Mouse (Mus musculus): Measurements from ENCODE around the gene Trpm4. TPM values are rescaled to one million over a fixed set of nuclear protein-coding genes. Genes with fewer than 3 reads are reported as not detected.

The Trpm4 gene
- polyA plus RNA-seq, 1 experiment from 2014 or later, result 18.3 TPM

- Histone ChIP-seq H3K9me3 (ENCODE audit: control insufficient read depth, low read depth, low read length) (no peaks in the 10 kb centered on the region), H3K4me2 (replicated peaks; ENCODE audit: low read depth, low read length) (no peak overlapping the region), H3K27ac (ENCODE audit: low read length) (no peak overlapping the region), H3K4me3 (ENCODE audit: low read depth, low read length) (no peak overlapping the region), H3K36me3 (ENCODE audit: control insufficient read depth, insufficient read depth, low read length) (peaks cover 24% of the 10 kb centered on the region), H3K4me1 (ENCODE audit: control insufficient read depth, insufficient read depth, low read length) (peaks cover 13% of the 10 kb centered on the region), H3K9ac (replicated peaks; ENCODE audit: low read depth, low read length) (no peak overlapping the region), H3K27me3 (ENCODE audit: control insufficient read depth, insufficient read depth, low read length) (no peaks in the 10 kb centered on the region)
- no peak for ATAC-seq (ENCODE audit: insufficient number of reproducible peaks, insufficient read depth, low FRiP score, low read depth)
- 83% methylated on average over 10 of the region's 10 CpGs for WGBS
Measured at GRCm38 (mm10) chr7:45315182-45315701, 18.3 kb downstream of the Trpm4 start.

DNA sequence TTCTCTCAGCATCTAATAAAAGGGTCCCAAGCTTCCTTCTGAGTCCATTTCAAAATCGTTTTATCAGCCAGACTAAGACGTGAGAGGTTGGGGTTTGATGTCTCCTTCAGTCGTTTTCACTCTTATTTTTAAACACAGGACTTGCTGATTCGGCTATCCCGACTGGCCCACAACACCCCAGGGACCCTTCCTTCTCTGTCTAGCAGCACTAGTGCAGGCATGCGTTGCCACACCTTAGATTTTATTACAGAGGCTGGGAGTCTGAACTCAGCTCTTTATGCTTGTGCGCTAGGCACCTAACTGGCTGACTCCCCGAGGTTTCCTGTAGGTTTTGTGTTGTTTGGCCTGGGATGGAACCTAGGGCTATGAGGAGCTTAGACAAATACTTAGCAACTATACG, 20.1 kb downstream of the Trpm4 start:
- Histone ChIP-seq H3K27ac (ENCODE audit: low read length) (peak overlapping the region; percentile 52), H3K4me1 (ENCODE audit: control insufficient read depth, insufficient read depth, low read length) (peaks cover 13% of the 10 kb centered on the region), H3K36me3 (ENCODE audit: control insufficient read depth, insufficient read depth, low read length) (peaks cover 24% of the 10 kb centered on the region), H3K9ac (replicated peaks; ENCODE audit: low read depth, low read length) (no peak overlapping the region), H3K27me3 (ENCODE audit: control insufficient read depth, insufficient read depth, low read length) (no peaks in the 10 kb centered on the region), H3K9me3 (ENCODE audit: control insufficient read depth, low read depth, low read length) (no peaks in the 10 kb centered on the region), H3K4me3 (ENCODE audit: low read depth, low read length) (no peak overlapping the region), H3K4me2 (replicated peaks; ENCODE audit: low read depth, low read length) (no peak overlapping the region)
- 28% methylated on average over 9 of the region's 9 CpGs for WGBS
- no peak for ATAC-seq (ENCODE audit: insufficient number of reproducible peaks, insufficient read depth, low FRiP score, low read depth)

- no peak for ATAC-seq (ENCODE audit: insufficient number of reproducible peaks, insufficient read depth, low FRiP score, low read depth)
- Histone ChIP-seq H3K9me3 (ENCODE audit: control insufficient read depth, low read depth, low read length) (no peaks in the 10 kb centered on the region), H3K4me3 (ENCODE audit: low read depth, low read length) (no peak overlapping the region), H3K4me2 (replicated peaks; ENCODE audit: low read depth, low read length) (no peak overlapping the region), H3K27ac (ENCODE audit: low read length) (peak overlapping the region; percentile 52), H3K36me3 (ENCODE audit: control insufficient read depth, insufficient read depth, low read length) (peaks cover 24% of the 10 kb centered on the region), H3K4me1 (ENCODE audit: control insufficient read depth, insufficient read depth, low read length) (peaks cover 13% of the 10 kb centered on the region), H3K9ac (replicated peaks; ENCODE audit: low read depth, low read length) (no peak overlapping the region), H3K27me3 (ENCODE audit: control insufficient read depth, insufficient read depth, low read length) (no peaks in the 10 kb centered on the region)
- WGBS, result 11% methylated on average over 10 of the region's 10 CpGs
Measured at GRCm38 (mm10) chr7:45312686-45313453, 20.7 kb downstream of the Trpm4 start.

- no peak for ATAC-seq (ENCODE audit: insufficient number of reproducible peaks, insufficient read depth, low FRiP score, low read depth)
- Histone ChIP-seq H3K9me3 (ENCODE audit: control insufficient read depth, low read depth, low read length) (no peaks in the 10 kb centered on the region), H3K9ac (replicated peaks; ENCODE audit: low read depth, low read length) (no peak overlapping the region), H3K27me3 (ENCODE audit: control insufficient read depth, insufficient read depth, low read length) (no peaks in the 10 kb centered on the region), H3K36me3 (ENCODE audit: control insufficient read depth, insufficient read depth, low read length) (peaks cover 19% of the 10 kb centered on the region), H3K27ac (ENCODE audit: low read length) (no peak overlapping the region), H3K4me3 (ENCODE audit: low read depth, low read length) (no peak overlapping the region), H3K4me2 (replicated peaks; ENCODE audit: low read depth, low read length) (no peak overlapping the region), H3K4me1 (ENCODE audit: control insufficient read depth, insufficient read depth, low read length) (peaks cover 13% of the 10 kb centered on the region)
- 25% methylated on average over 8 of the region's 8 CpGs for WGBS
Measured at GRCm38 (mm10) chr7:45312023-45312422, 21.6 kb downstream of the Trpm4 start.

DNA sequence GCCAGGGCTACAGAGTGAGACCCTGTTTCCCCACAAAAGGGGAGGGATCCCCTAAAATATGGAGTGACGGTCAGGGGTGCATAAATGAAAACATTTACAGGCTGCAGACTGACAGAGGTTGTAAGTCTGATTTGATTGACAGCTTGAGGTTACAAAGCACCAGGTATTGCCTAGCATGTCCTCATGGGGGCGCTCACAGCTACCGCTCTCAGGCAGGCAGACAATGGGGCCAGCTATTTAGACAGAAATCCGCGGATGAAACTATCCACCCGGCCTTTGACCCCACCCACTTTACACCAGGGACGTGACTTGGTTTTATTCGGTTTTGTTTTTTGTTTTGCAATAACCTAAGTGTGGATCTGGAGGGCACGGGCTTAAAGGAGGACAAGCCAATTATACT, 24.1 kb downstream of the Trpm4 start:
- Histone ChIP-seq H3K27me3 (ENCODE audit: control insufficient read depth, insufficient read depth, low read length) (no peaks in the 10 kb centered on the region), H3K9ac (replicated peaks; ENCODE audit: low read depth, low read length) (no peak overlapping the region), H3K4me3 (ENCODE audit: low read depth, low read length) (no peak overlapping the region), H3K4me1 (ENCODE audit: control insufficient read depth, insufficient read depth, low read length) (peaks cover 13% of the 10 kb centered on the region), H3K27ac (ENCODE audit: low read length) (no peak overlapping the region), H3K9me3 (ENCODE audit: control insufficient read depth, low read depth, low read length) (no peaks in the 10 kb centered on the region), H3K36me3 (ENCODE audit: control insufficient read depth, insufficient read depth, low read length) (peaks cover 15% of the 10 kb centered on the region), H3K4me2 (replicated peaks; ENCODE audit: low read depth, low read length) (no peak overlapping the region)
- WGBS, result 20% methylated on average over 9 of the region's 9 CpGs
- ATAC-seq (ENCODE audit: insufficient number of reproducible peaks, insufficient read depth, low FRiP score, low read depth), result no peak

DNA sequence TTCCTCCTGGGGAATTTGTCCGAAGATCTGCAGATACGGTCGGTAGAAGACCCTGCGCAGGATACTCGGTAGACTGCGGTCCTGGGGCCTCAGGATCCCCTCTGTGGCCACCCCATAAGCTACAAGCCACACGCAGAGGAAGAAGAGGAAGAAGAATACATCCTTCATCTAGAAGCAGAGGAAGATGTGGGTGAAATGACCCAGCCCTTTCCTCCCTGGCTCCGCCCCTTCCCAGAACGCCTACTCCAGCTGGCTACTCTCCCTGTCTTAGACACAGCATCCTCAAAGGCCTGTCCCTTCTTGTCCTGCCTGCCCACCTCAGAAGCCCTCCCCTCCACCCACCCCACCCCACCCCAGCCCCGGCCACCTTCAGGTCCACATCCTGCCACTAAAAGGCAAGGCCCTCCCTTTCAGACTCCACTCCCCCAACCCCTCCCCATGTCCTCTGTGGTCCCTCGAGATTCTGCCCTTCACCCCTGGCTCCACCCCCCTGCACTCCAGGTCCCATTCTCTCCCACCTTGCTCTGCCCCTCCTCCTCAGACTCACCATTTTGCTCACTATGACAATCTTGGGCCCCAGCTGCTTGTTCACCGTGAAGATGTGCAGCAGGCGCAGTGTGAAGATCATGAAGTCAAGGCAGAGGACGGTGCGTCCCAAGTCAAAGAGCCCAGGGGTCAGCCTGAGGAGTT, 24.9 kb downstream of the Trpm4 start:
- H3K36me3 ChIP-seq (ENCODE audit: control insufficient read depth, insufficient read depth, low read length), result peaks cover 19% of the 10 kb centered on the region
- H3K27ac ChIP-seq (ENCODE audit: low read length), result no peak overlapping the region
- no peaks in the 10 kb centered on the region for H3K27me3 ChIP-seq (ENCODE audit: control insufficient read depth, insufficient read depth, low read length)
- H3K9me3 ChIP-seq (ENCODE audit: control insufficient read depth, low read depth, low read length), result no peaks in the 10 kb centered on the region
- WGBS, result 59% methylated on average over 15 of the region's 15 CpGs
- no peak overlapping the region for H3K4me2 ChIP-seq (replicated peaks; ENCODE audit: low read depth, low read length)
- no peak overlapping the region for H3K9ac ChIP-seq (replicated peaks; ENCODE audit: low read depth, low read length)
- no peak overlapping the region for H3K4me3 ChIP-seq (ENCODE audit: low read depth, low read length)
- peaks cover 13% of the 10 kb centered on the region for H3K4me1 ChIP-seq (ENCODE audit: control insufficient read depth, insufficient read depth, low read length)
- 0 out of 2 replicates have a peak, but pooled peaks have one; percentile 42 for ATAC-seq (ENCODE audit: insufficient number of reproducible peaks, insufficient read depth, low FRiP score, low read depth)

- H3K9ac ChIP-seq (replicated peaks; ENCODE audit: low read depth, low read length), result no peak overlapping the region
- no peaks in the 10 kb centered on the region for H3K27me3 ChIP-seq (ENCODE audit: control insufficient read depth, insufficient read depth, low read length)
- H3K4me3 ChIP-seq (ENCODE audit: low read depth, low read length), result no peak overlapping the region
- WGBS, result 16% methylated on average over 17 of the region's 17 CpGs
- H3K4me2 ChIP-seq (replicated peaks; ENCODE audit: low read depth, low read length), result no peak overlapping the region
- no peaks in the 10 kb centered on the region for H3K4me1 ChIP-seq (ENCODE audit: control insufficient read depth, insufficient read depth, low read length)
- ATAC-seq (ENCODE audit: insufficient number of reproducible peaks, insufficient read depth, low FRiP score, low read depth), result peak; percentile 44; the same call in 1 of the 2 replicates
- no peaks in the 10 kb centered on the region for H3K9me3 ChIP-seq (ENCODE audit: control insufficient read depth, low read depth, low read length)
- H3K36me3 ChIP-seq (ENCODE audit: control insufficient read depth, insufficient read depth, low read length), result peaks cover 19% of the 10 kb centered on the region
- no peak overlapping the region for H3K27ac ChIP-seq (ENCODE audit: low read length)
Measured at GRCm38 (mm10) chr7:45305275-45305674, 28.3 kb downstream of the Trpm4 start.

DNA sequence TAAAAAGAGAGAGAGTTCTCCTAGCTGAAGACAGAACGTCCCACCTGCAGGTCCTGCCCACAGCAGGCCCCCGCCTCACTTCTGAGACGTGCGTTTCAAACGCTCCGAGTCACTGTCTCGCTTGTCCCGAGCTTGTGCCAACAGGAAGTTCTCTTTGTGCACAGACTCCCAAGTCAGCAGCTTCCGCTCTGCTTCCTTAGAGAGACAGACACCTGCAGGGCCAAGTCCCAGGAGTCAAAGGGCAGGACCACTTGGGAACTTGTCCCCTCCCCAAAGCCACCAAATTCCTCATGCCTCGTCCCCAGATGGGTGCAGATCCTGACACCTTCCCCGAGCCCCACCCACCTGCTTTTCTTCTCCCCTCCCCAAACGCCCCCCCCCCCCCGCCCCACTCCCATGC, 28.7 kb downstream of the Trpm4 start:
- no peaks in the 10 kb centered on the region for H3K4me1 ChIP-seq (ENCODE audit: control insufficient read depth, insufficient read depth, low read length)
- no peak overlapping the region for H3K4me2 ChIP-seq (replicated peaks; ENCODE audit: low read depth, low read length)
- H3K27me3 ChIP-seq (ENCODE audit: control insufficient read depth, insufficient read depth, low read length), result no peaks in the 10 kb centered on the region
- H3K4me3 ChIP-seq (ENCODE audit: low read depth, low read length), result no peak overlapping the region
- H3K9ac ChIP-seq (replicated peaks; ENCODE audit: low read depth, low read length), result no peak overlapping the region
- H3K9me3 ChIP-seq (ENCODE audit: control insufficient read depth, low read depth, low read length), result no peaks in the 10 kb centered on the region
- WGBS, result 24% methylated on average over 13 of the region's 13 CpGs
- H3K27ac ChIP-seq (ENCODE audit: low read length), result no peak overlapping the region
- peaks cover 19% of the 10 kb centered on the region for H3K36me3 ChIP-seq (ENCODE audit: control insufficient read depth, insufficient read depth, low read length)
- no peak for ATAC-seq (ENCODE audit: insufficient number of reproducible peaks, insufficient read depth, low FRiP score, low read depth)
